Mouse (Mus musculus): Measurements from ENCODE around the gene Zbtb44. TPM values are rescaled to one million over a fixed set of nuclear protein-coding genes. Genes with fewer than 3 reads are reported as not detected.
A peak's percentile ranks its signal among the peaks of the same experiment; 100 is the strongest.

Gene Zbtb44
- 7.6 and 7.9 TPM in 2 replicates for polyA plus RNA-seq (2015; fragmentation: Nextera tagmentation; extraction: Ambion mirVana)

GRCm38 (mm10) chr9:31030532-31031413 is at the start of gene Zbtb44:
Gene Zbtb44 (plus strand): TSS chr9:31030644.
- no peaks in the 10 kb centered on the region for H3K36me3 ChIP-seq
- WGBS = under 1% methylated on average over 73 of the region's 79 CpGs
- H3K27me3 ChIP-seq (replicated peaks) = no peaks in the 10 kb centered on the region
- peaks cover 4% of the 10 kb centered on the region for H3K4me1 ChIP-seq (replicated peaks)
- peak; percentile 93 for ATAC-seq
- no peaks in the 10 kb centered on the region for H3K9me3 ChIP-seq
- H3K4me3 ChIP-seq (replicated peaks) = peak within 1 kb of the TSS; percentile 91
- peak within 1 kb of the TSS; percentile 95 for H3K9ac ChIP-seq
- H3K27ac ChIP-seq = peak within 1 kb of the TSS; percentile 98
- peak within 1 kb of the TSS; percentile 86 for H3K4me2 ChIP-seq (replicated peaks)

GRCm38 (mm10) chr9:30985782-30986181 is 44.7 kb upstream of the Zbtb44 start:
- H3K36me3 ChIP-seq = no peaks in the 10 kb centered on the region
- no peak for ATAC-seq
- no peaks in the 10 kb centered on the region for H3K9me3 ChIP-seq
- H3K9ac ChIP-seq = no peak overlapping the region
- H3K4me3 ChIP-seq (replicated peaks) = no peak overlapping the region
- WGBS = 49% methylated on average over 6 of the region's 6 CpGs
- H3K4me2 ChIP-seq (replicated peaks) = no peak overlapping the region
- H3K4me1 ChIP-seq (replicated peaks) = 0 out of 2 replicates have a peak, but pooled peaks cover 3% of the 10 kb centered on the region
- H3K27ac ChIP-seq = 0 out of 2 replicates have a peak overlapping the region, but pooled peaks have one; percentile 54
- H3K27me3 ChIP-seq (replicated peaks) = no peaks in the 10 kb centered on the region

DNA sequence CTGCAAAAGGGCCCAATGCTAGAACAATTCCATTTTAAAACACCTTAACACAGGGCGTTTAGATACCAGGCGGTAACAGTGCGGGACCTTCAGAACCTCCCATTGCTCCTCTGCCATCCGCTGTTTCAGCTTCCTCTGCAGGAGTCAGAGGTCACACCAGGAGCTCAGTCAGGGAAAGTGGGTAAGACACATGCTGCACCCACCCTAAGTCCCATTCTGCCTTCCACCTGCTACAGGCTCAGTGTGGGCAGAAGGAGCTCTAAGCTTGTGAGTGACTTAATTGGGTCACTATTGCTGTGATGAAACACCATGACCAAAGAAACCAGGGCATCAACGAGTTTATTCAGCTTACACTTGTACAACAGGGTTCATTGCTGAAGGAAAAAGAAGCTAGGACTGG is 37.3 kb upstream of the Zbtb44 start:
- no peak for ATAC-seq
- Histone ChIP-seq H3K9me3 (no peaks in the 10 kb centered on the region), H3K9ac (no peak overlapping the region), H3K4me1 (replicated peaks) (no peaks in the 10 kb centered on the region), H3K4me2 (replicated peaks) (no peak overlapping the region), H3K4me3 (replicated peaks) (no peak overlapping the region), H3K27me3 (replicated peaks) (no peaks in the 10 kb centered on the region), H3K36me3 (no peaks in the 10 kb centered on the region), H3K27ac (no peak overlapping the region)
- 80% methylated on average over 5 of the region's 5 CpGs for WGBS

DNA sequence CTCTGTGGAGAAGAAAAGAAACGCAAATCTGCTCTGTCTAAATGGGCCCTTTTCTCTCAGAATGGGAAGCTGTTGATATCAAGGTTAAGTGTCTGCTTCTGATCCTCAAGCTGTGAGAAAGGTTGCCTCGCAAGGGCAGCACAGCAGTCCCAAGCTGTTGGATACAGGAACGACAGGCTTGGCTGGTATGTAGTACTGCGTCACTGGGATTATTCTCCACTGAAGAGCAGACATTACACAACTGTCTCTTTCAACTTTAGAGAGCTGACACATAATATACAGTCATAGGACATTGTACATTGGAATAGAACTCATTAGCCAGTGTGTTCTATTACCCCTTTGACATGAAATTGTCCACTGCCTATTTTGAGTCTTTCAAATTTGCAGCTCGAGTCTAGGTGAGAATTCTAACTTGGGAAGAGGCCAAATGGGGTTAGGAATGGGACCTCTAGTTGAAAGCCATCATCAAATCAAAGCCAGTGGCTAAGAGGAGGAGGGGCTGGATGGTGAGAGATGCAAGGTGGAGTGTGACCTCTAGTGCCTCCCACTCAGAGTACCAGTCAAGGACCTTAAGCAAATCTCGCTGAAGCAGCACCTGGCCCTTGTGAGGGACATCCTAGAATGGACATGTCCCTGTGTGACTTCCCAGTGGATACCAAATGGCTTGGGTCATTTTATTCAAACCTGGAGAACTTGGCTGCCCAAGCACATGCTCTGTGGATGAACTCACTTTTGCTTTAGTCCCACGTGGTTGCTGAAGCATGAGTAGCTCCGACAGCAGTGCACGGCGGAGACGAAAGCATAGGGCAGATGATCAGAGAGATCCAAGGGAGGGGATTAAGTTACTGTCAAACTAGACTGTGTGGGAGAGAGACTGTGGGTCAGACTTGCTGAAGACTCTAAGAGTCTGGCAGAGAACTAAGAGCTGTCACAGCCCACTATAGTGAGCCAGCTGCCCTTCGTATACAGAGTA is 33.6 kb upstream of the Zbtb44 start:
- Histone ChIP-seq H3K9me3 (no peaks in the 10 kb centered on the region), H3K4me1 (replicated peaks) (no peaks in the 10 kb centered on the region), H3K4me3 (replicated peaks) (no peak overlapping the region), H3K36me3 (no peaks in the 10 kb centered on the region), H3K27ac (no peak overlapping the region), H3K4me2 (replicated peaks) (no peak overlapping the region), H3K9ac (no peak overlapping the region), H3K27me3 (replicated peaks) (no peaks in the 10 kb centered on the region)
- 70% methylated on average over 12 of the region's 12 CpGs for WGBS
- peak; percentile 31; the same call in 1 of the 2 replicates for ATAC-seq

GRCm38 (mm10) chr9:31000641-31001040 is 29.8 kb upstream of the Zbtb44 start:
- 77% methylated on average over 10 of the region's 10 CpGs for WGBS
- Histone ChIP-seq H3K4me1 (replicated peaks) (no peaks in the 10 kb centered on the region), H3K36me3 (no peaks in the 10 kb centered on the region)

GRCm38 (mm10) chr9:31002528-31002927 is 27.9 kb upstream of the Zbtb44 start:
- no peak overlapping the region for H3K4me3 ChIP-seq (replicated peaks)
- H3K9me3 ChIP-seq = no peaks in the 10 kb centered on the region
- no peak overlapping the region for H3K4me2 ChIP-seq (replicated peaks)
- WGBS = 86% methylated on average over 4 of the region's 4 CpGs
- ATAC-seq = no peak
- no peaks in the 10 kb centered on the region for H3K36me3 ChIP-seq
- H3K9ac ChIP-seq = no peak overlapping the region
- H3K27ac ChIP-seq = no peak overlapping the region
- no peaks in the 10 kb centered on the region for H3K27me3 ChIP-seq (replicated peaks)
- H3K4me1 ChIP-seq (replicated peaks) = no peaks in the 10 kb centered on the region

More at GRCm38 (mm10) chr9:31000641-31001040, 29.8 kb upstream of the Zbtb44 start:
- H3K9ac ChIP-seq = no peak overlapping the region
- ATAC-seq = no peak
- no peak overlapping the region for H3K4me2 ChIP-seq (replicated peaks)
- no peaks in the 10 kb centered on the region for H3K27me3 ChIP-seq (replicated peaks)
- no peak overlapping the region for H3K4me3 ChIP-seq (replicated peaks)
- H3K27ac ChIP-seq = no peak overlapping the region
- H3K9me3 ChIP-seq = no peaks in the 10 kb centered on the region

DNA sequence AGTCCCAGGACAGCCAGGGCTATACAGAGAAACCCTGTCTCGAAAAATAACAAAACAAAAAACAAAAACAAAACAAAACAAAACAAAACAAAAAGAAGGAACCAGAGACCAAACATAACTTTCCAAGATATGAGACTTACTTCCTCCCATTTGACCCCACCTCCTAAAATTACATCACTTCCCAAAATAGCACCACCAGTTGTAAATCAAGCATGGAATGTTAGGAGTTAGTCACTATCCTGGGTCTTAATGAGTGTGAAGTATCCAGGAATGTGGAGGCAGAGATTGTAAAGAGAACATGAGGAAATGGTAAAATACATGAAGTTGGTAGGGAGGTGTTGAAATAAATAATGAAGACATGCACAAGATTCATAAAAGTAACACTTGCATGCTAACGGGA is 21.1 kb upstream of the Zbtb44 start:
- no peak overlapping the region for H3K4me2 ChIP-seq (replicated peaks)
- no peak overlapping the region for H3K9ac ChIP-seq
- no peaks in the 10 kb centered on the region for H3K9me3 ChIP-seq
- H3K36me3 ChIP-seq = no peaks in the 10 kb centered on the region
- no peak overlapping the region for H3K27ac ChIP-seq
- H3K4me1 ChIP-seq (replicated peaks) = peaks cover 6% of the 10 kb centered on the region; the same call in 1 of the 2 replicates
- 87% methylated on average over 2 of the region's 2 CpGs for WGBS
- no peak overlapping the region for H3K4me3 ChIP-seq (replicated peaks)
- ATAC-seq = no peak
- H3K27me3 ChIP-seq (replicated peaks) = no peaks in the 10 kb centered on the region

GRCm38 (mm10) chr9:31010040-31010439 is 20.4 kb upstream of the Zbtb44 start:
- 46% methylated on average over 3 of the region's 3 CpGs for WGBS
- Histone ChIP-seq H3K4me1 (replicated peaks) (peaks cover 6% of the 10 kb centered on the region; the same call in 1 of the 2 replicates), H3K36me3 (no peaks in the 10 kb centered on the region), H3K9ac (no peak overlapping the region), H3K27ac (no peak overlapping the region), H3K27me3 (replicated peaks) (no peaks in the 10 kb centered on the region), H3K4me2 (replicated peaks) (no peak overlapping the region), H3K4me3 (replicated peaks) (no peak overlapping the region), H3K9me3 (no peaks in the 10 kb centered on the region)
- ATAC-seq = no peak

DNA sequence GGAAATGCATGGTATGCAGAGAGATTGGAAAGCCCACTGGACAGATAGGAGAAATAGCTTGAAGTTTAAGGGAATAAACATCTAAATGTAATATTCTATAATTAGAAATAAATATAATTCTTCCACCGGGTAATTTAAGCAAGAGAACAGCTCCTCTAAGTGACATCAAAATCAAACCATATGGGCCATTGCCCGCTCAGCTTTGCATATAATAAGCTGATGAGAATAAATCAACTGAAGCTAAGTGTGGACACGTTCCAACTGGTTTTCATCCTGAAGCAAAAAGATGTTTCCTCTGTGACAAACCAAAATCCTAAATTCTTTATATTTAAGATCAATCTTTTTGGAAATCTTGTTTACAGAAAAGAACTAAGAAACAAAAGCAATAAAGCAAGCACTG is 19.7 kb upstream of the Zbtb44 start:
- no peak overlapping the region for H3K27ac ChIP-seq
- no peaks in the 10 kb centered on the region for H3K36me3 ChIP-seq
- H3K9me3 ChIP-seq = no peaks in the 10 kb centered on the region
- ATAC-seq = no peak
- no peaks in the 10 kb centered on the region for H3K27me3 ChIP-seq (replicated peaks)
- no peak overlapping the region for H3K4me2 ChIP-seq (replicated peaks)
- H3K4me1 ChIP-seq (replicated peaks) = peaks cover 6% of the 10 kb centered on the region; the same call in 1 of the 2 replicates
- no peak overlapping the region for H3K4me3 ChIP-seq (replicated peaks)
- 52% methylated on average over 3 of the region's 3 CpGs for WGBS
- no peak overlapping the region for H3K9ac ChIP-seq

GRCm38 (mm10) chr9:31011533-31011932 is 18.9 kb upstream of the Zbtb44 start:
- Histone ChIP-seq H3K27ac (peak overlapping the region; percentile 58), H3K4me3 (replicated peaks) (no peak overlapping the region)

GRCm38 (mm10) chr9:31012674-31013073 is 17.8 kb upstream of the Zbtb44 start:
- 79% methylated on average over 4 of the region's 4 CpGs for WGBS

More at GRCm38 (mm10) chr9:31011533-31011932, 18.9 kb upstream of the Zbtb44 start:
- WGBS = 35% methylated on average over 1 of the region's 1 CpGs
- Histone ChIP-seq H3K27me3 (replicated peaks) (no peaks in the 10 kb centered on the region), H3K4me1 (replicated peaks) (peaks cover 6% of the 10 kb centered on the region; the same call in 1 of the 2 replicates), H3K9me3 (no peaks in the 10 kb centered on the region), H3K36me3 (no peaks in the 10 kb centered on the region), H3K9ac (no peak overlapping the region), H3K4me2 (replicated peaks) (no peak overlapping the region)
- ATAC-seq = peak; percentile 79; the same call in 1 of the 2 replicates

DNA sequence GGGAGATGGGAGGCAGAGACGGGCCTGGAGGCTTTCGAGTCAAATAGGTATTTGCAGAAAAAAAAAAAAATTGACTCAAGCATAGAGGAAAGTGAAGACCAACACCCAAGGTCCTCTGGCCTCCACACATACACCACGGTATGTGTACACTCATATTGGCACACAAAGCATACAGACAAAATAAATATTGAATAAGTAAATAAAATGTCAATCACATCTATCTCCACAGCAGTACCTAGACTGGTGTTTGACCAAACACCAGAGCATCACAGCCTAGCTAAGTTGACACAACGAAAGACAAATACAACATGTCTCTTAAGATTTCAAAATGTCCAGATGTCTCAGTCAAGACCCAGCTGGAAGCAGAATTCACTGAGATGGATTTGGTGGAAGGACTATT is 17.0 kb upstream of the Zbtb44 start:
- no peak overlapping the region for H3K4me3 ChIP-seq (replicated peaks)
- peaks cover 6% of the 10 kb centered on the region; the same call in 1 of the 2 replicates for H3K4me1 ChIP-seq (replicated peaks)
- H3K9me3 ChIP-seq = no peaks in the 10 kb centered on the region
- ATAC-seq = no peak
- no peaks in the 10 kb centered on the region for H3K27me3 ChIP-seq (replicated peaks)
- H3K4me2 ChIP-seq (replicated peaks) = no peak overlapping the region
- no peak overlapping the region for H3K9ac ChIP-seq
- H3K27ac ChIP-seq = no peak overlapping the region
- WGBS = 62% methylated on average over 4 of the region's 4 CpGs
- H3K36me3 ChIP-seq = no peaks in the 10 kb centered on the region

More at GRCm38 (mm10) chr9:31012674-31013073, 17.8 kb upstream of the Zbtb44 start:
- Histone ChIP-seq H3K27me3 (replicated peaks) (no peaks in the 10 kb centered on the region), H3K4me1 (replicated peaks) (peaks cover 6% of the 10 kb centered on the region; the same call in 1 of the 2 replicates), H3K4me3 (replicated peaks) (no peak overlapping the region), H3K27ac (no peak overlapping the region), H3K4me2 (replicated peaks) (no peak overlapping the region), H3K9me3 (no peaks in the 10 kb centered on the region), H3K36me3 (no peaks in the 10 kb centered on the region), H3K9ac (no peak overlapping the region)
- no peak for ATAC-seq
